Mouse (Mus musculus): Measurements from ENCODE around the gene Creb5.

The Creb5 gene

DNA sequence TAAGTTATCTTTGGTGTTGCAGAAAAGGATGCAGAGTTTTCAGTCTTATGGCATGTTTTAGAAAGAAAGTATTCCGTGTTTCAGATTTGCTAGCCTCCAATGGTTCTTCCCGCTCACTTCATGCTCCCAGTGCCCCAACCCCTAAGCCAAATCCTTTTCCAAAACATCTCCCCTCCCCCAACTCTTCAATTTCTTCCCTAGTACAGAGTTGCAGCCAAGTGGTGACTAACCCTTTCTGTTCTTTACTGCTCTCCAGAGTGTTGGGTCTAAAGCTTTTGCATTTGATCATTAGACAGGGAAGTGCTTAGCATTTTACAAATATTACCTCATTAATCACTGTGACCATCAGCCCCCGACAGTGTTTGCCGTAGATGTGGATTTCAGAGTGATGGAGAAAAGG is 142.8 kb downstream of the Creb5 start:
- DNase-seq (ENCODE audit: low read depth, low spot score), result no peak

DNA sequence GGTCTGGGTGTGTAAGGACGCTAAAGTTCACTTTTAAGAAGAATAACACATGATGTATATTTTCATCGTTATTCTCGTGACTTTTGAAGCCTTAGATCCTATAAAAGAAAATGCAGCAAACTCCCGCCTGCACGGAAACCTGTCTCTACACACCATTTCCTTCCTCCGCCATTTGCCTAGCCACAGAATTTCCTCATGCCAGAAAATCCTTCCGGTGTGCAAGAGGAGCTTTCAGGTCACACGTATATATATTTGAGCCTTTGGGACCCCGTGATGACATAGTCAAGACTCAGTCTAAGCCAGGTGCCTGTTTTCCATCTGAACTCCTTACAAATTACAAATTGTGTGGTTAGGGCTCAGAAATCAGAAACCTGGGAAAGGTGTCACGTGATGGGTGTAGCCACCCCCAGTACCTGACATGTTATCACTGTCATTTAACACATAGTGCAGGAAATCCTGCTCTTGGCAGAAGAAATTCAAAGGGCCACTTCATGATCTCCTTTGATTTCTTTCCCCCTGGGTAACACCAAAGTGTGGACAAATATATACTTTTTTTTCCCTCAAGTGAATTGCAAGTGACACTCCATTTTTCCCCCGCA is 158.9 kb downstream of the Creb5 start:
- no peak for DNase-seq (ENCODE audit: low read depth, low spot score)

DNA sequence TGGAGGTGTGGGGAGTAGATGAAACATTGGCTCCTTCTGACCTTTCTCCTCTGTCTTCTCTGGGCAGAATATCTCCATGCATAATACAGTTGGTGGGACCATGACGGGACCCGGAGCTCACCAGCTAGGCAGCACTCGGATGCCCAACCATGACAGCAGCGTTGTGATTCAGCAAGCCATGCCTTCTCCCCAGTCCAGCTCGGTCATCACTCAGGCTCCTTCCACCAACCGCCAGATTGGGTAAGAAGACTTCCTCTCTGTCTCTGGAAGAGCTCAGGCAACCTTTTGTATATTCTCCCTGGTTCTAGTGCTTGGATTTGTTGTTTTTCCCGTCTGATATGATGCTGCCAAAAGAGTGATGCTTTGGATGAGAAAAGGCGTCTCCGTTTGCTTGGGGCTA is 160.4 kb downstream of the Creb5 start:
- DNase-seq (ENCODE audit: low read depth, low spot score), result no peak

DNA sequence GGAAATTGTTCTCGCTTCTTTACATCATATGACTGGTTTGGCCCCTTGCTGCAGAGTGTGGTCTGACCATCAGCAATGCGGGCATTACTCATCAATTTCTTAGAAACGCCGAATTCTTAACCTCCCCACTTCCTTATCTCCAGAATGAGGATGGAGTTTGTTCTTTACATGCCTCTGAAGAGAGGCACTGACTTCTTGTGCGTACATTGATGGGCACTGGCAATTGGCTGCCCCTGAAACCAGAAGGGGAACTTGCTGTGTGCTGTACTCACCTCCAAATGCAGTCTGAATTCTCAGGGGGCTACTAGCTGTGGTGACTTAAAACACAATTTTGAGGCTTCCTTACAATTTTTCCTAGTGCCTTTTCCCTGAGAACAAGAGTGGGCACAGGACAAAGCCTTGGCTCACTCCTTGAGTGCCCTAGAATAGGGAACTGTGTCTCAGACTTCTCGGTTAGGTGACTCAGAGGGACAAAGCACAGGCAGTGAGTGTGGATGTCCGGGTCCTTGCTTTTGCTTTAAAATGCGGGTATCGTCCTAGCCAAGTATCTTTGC is 161.3 kb downstream of the Creb5 start:
- no peak for DNase-seq (ENCODE audit: low read depth, low spot score)

DNA sequence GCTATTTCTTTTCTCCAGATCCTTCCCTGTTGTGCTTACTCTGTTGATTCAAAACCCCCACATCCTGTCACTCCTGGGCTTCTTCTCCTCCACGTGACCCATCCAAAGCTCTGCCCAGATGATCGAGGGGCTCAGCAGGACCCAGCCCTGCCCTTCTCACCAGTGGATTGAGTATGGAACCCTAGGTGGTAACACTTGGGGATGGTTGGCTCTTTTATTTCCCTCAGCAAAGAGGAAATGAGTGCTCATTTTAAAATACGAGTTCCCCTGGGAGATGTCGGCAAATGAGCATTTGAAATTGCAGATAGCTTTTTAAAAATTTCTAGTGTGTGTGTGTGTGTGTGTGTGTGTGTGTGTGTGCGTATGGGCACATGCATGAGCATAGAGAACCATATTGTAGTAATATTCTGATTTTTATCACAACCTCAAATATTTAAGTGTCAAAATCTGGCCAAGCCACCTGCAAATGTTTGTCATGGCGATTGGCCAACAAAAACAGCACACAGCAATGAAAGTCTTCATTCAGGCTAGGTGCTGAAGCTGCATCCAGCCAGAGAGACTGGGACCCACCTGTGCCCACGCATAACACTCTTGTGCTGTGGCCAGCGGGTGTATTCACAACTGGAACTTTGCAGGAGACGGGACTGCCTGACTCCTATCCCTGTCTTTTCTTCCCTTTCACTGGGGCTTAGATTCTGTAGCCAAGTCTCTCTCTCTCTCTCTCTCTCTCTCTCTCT is 162.5 kb downstream of the Creb5 start:
- DNase-seq (ENCODE audit: low read depth, low spot score), result no peak

DNA sequence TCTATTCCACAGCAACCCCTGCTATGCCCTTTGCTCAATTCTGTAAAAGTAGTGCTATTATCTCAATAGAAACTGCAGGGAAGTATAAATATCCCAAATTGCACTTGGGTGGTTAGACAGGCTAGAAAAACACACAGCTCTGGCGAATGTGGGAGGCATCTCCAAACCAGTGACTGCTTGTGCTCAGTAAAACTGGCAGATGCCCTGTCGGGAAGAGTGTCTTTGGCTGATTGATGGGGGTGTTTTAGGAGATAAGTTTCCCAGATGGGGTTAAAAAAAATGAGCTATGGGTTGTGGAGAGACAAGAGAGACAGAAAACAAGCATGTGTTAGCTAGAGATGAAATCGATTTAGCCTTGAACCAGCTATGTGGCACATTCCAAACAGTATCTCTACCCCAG is 163.4 kb downstream of the Creb5 start:
- DNase-seq (ENCODE audit: low read depth, low spot score), result no peak

DNA sequence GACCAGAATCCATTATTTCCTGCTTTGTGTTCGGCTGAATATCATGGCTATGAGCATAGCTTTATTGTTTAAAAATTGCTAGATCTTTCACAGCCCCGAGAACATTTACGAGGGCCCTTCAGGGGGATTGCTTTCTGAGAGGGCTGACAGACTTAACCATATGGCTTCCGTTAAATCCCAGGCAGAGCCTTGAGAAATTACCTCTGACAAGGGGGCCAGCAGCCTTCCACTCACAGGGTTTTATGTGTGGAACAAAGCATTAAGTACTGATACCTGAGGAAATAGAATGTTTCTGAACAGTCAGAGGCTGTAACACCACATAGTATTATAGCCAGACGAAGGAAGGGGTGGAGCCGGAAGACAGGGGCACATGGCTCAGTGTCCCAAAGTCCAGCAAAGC is 165.2 kb downstream of the Creb5 start:
- no peak for DNase-seq (ENCODE audit: low read depth, low spot score)

DNA sequence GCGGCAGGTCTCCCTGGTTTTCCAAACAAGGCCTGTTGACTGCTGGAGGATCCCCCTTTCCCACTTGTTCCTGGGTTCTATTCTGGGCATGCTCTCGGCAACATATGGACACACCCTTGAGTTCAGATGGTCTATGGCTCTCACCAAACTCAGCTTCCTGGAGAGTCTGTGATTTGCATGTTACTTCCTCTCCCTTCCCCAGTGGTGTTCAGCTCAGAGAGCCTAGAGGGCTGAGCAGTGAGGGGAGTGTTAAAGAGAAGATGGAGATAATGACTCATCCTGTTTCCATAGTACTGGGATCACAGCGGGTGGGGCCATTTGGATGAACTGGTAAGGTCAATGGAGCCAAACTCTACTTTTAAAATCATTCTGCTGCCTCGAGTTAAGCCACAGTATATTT is 168.4 kb downstream of the Creb5 start:
- DNase-seq (ENCODE audit: low read depth, low spot score), result no peak

DNA sequence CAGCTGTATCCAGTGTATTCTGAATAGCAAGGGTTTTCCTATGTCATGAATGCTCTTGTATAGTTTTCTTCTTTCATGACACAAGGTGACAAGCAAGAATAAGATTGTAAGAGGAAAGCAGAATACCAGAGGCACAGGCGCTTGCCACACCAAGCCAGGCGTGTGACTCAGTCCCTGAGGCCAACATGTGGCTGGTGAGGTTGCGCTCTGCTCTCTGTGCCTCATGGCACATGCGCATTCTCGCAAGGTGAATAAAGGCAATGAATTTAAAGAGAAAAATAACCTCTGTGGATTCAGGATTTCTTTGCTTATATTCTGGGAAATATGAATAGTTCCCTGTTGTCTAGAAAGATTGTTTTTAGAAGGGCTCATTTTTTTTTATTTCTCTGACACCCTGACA is 169.0 kb downstream of the Creb5 start:
- DNase-seq (ENCODE audit: low read depth, low spot score), result no peak

DNA sequence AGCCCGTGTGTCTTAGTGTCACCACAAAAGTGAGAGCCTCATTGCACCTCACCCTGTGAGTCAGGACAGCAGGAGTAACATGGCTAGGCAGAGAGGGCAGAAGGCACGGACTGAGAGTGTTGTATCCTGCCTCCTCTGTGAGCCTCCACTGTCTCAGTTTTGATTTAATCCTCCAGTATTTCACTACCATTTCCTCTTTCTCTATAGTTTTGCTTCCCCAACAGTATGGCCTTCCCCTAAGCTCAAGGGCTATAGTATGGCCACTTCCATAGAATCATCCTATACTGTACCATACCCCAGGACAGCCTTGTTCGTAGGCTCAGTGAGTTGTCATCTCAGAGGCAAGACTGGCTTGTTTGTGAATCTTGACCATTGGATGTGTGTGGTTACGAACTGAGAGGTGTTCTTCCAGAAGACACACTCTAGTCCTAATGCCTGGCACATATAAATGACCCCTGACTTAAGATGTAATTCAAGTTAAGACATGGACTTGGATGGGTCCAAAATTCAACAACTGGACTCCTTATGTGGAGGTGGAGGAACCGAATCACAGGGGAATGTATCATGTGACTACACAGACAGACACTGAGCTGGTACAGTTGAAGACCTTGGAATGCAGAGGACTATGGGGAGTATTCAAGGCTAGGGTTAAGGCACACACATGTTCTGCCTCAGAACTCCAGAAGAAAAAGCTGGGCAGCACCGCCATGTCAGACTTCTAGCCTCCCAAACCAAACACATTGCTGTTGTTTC is 173.1 kb downstream of the Creb5 start:
- no peak for DNase-seq (ENCODE audit: low read depth, low spot score)

DNA sequence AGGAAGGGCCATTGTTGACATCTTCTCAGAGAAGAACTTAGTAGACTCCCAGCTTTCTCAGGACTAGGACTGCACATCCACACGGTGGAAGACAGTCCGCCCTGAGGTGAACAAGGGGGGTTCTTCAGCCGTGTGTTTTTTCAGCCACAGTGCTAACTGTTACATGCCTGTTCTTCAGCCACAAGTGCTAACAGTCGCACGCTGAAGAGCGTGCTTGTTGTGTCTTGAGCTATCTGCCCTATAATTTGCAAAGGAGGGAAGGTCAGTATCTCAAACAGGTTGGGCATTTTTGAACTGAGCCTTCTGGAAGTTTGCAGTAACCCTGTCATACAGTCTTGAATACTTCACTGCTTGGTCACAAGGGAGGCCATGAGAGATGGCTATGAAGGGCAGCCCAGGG is 174.0 kb downstream of the Creb5 start:
- DNase-seq (ENCODE audit: low read depth, low spot score), result no peak

DNA sequence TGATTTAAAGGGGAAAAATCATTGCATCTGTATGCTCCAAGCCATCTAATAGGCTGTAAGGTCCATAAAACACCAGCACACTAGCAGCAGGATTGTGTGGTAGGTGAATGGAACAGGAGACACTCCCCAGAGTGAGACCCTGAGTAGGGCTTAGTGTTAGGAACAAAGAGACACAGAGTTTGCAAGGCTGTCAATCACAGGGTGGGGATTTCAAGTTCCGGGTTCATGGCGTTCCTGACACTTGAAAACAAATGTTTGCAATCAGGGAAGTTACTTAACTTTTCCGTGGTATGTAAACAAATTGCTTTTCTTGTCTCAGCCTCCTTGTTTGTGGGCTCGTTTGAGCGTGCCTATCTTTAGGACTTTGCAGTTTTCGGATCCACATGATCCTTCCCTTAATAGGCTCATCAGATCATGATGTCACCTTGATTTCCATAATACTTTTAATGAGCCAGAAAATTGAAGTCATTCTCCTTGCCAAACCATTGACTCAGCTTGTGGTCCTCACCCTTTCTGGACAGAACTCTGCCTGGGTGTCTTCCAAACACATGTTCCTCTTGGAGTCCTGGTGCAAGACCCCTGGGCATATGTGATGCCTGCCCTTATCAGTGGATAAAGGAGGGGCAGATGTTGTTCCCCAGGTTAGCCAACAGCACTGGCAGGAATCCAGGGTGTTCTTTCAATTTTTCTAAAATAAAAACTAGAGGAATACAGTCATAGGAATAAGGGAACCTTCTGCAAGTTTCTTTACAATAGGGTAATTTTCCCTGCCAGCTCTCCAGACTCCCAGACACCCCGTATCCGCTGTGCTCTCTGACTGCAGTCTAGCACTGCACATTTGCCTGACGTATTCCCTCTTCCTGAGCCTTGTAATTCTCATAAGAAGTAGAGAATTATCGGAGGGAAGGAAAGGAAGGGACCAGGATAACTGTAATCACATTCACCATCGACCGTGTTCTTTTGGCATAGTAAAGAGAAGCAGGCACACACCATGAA is 175.0 kb downstream of the Creb5 start:
- no peak for DNase-seq (ENCODE audit: low read depth, low spot score)

DNA sequence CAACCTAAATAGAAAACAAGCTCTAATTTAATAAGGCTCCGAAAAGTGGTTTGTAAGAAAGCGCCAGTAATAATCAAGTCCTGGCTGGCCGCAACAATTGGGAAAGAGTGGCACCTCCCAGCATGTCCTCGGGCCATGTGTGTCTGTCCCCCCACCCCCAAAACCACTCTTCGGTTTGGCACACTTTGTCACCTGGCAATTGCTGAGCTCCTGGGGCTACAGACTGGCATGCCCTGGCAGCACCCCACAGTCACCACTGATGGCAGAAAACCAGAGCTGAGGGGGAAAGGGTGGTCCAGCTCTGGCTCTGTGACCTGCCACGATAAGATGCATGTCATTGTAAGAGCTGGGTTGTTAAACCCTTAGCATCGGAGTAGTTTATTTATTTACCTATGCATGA is 175.7 kb downstream of the Creb5 start:
- DNase-seq (ENCODE audit: low read depth, low spot score), result no peak

DNA sequence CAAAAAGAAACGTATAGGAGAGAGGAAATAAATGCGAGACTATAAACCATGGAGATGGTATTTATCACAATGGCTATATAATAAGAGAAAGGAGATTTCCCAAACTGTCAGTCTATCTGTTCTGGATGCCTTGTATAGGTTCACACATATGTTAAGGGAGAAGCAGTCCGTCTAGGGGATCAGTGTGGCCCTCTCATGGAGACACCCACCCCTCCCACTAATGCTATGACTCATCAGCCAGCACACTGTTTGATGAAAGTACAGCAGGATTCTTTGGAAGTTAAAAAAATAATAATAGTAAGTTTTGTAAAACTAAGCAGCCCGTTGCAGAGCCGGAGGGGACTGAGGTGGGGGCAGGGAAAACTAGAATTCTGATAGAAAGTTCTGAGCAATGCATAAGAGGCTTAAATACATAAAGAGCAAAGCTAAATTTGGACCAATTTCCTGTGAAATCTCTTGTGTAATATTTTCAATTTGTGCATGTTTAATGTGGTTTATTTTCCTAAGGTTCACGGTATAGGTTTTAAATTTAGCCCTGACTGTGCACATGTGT is 176.3 kb downstream of the Creb5 start:
- DNase-seq (ENCODE audit: low read depth, low spot score), result no peak

DNA sequence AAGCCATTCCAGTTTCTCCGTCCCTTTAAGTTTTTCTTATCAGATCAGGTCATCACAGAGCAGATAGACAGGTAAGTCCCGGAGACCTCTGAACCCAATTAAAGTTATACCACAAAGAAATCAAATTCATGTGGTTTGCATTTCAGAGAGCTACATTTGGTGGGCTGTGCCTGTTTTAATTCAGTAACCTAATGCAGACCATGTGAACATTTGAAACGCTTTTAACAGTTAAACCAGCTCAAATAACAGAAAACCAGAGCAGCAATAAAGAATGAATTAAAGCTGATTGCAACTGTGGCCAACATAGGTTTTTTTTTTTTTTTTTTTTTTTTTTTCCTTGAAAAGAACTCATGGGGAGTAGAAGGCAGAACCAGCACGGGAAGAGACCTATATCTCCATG is 182.1 kb downstream of the Creb5 start:
- no peak for DNase-seq (ENCODE audit: low read depth, low spot score)

DNA sequence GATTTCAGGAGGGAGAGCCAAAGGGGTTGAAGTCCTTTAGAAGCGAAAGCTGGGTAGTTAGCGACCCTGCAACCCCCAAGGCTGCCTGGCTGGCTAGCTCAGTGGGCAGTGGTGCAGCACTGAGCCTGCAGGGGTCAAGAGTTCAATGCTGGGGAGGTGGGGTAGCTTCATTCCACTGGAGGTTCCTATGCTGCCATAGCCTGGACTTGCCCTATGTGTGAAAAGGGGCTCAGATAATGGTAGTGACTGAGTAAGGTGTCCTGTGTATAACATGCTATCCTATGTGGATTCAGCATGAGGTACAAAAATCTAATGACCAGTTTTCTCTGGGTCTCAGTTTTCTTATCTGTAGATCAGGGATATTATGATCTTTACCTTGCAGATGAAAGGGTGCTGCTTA is 182.6 kb downstream of the Creb5 start:
- DNase-seq (ENCODE audit: low read depth, low spot score), result no peak

DNA sequence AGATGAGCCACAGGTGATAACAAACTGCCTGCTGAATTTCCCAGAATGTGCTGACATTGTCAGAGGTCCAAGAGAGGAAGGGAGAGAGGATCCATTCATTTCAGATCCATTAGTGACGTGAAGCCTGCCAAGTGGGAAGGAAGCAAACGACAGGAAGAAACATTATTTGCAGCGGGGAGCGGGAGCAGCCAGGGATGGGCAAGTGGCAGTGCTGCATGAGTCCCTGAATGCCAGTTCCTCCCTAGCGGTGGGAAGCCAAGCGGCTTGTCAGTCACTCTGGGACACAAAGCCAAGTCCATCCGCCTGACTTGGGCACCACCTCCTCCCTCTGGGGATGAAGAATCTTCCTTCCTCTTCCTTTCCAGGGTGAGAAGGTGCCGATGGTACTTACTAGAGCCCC is 183.5 kb downstream of the Creb5 start:
- DNase-seq (ENCODE audit: low read depth, low spot score), result no peak

DNA sequence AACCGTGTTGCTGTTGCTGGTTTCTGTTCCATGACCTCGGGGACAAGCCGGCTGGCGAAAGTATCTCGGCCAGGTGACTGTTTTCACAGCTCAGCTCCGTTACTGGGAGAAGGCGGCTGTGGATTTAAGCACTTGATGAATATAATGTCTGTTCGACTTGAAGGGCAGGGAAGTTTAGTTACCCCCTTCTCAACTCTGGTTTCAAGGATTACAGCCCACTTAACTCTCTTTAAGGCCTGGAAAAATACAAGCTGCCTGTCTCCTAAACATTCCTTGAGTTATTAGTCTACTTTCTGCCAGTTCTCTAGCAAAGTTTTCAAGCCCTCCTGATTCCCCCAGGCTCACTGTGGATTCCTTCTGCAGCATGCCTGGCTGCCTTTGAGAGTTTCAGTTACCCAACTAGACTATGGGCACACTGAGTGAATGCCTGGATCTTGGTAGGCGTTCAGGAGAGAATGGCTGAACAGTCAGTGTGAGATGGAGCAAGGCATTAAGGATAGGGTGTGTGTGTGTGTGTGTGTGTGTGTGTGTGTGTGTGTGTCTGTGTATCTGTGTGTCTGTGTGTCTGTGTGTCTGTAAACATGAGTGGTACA is 184.0 kb downstream of the Creb5 start:
- DNase-seq (ENCODE audit: low read depth, low spot score), result no peak

DNA sequence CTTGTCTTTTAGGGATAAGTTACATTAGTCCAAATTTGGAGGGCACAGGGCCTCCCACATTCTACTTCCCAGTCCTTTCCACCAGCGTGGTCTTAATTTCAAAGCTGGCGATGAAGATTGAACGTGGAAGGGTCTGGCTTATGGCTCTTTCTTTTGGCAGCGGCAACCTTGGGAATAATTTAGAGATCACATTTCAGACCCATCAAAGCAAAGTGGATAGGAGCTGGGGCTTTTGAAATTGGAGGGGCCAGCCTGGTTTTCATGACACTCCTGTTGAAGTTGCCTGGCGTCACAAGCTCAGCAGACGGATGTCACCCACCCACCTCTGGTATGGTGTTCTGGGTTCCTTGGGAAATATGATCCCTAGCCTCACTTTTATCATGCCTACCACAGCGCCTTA is 185.7 kb downstream of the Creb5 start:
- DNase-seq (ENCODE audit: low read depth, low spot score), result no peak

DNA sequence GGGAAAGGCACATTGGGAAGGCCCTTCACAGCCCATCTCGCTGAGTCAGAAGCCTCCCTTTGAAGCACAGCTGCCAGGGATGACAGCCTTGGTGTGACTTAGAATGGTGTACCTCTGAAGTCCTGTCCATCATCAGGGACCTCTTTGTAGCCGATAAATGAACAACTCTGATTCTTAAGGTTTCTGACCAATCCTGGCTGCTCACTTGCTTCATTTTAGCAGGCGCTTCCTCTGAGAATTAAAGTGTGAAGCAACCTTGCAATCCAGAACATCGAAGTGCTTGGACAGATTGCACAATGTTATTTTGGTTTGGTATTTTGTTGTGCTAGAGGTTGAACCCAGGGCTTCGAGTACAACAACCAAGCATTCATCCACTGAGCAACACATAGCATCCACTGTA is 190.4 kb downstream of the Creb5 start:
- no peak for DNase-seq (ENCODE audit: low read depth, low spot score)

DNA sequence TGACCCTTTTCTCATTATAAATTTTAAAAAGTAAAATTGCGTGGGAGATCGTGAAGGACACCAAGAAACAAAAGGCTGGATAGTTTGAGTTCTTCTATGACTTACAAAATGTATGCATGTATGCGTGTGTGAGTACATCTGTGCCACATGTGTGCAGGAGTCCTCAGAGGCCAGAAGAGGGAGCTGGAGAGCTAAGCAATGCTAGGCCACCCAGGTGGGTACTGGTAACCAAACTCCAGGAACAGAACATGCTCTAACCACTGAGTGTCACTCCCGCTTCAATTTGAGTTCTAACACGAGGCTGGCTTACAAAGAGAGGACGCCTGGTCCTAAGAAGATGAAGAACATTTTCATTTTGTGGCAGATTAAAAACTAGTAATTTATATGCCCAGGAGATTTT is 203.8 kb downstream of the Creb5 start:
- DNase-seq (ENCODE audit: low read depth, low spot score), result no peak
